Mouse (Mus musculus): ENCODE measurements around the gene Tmem181a.
A peak's percentile ranks its signal among the peaks of the same experiment; 100 is the strongest.
"Not testable (repeated sequence)": the region's sequence is repeated elsewhere in the genome, so short reads cannot be mapped to it uniquely, and the experiment has no call there.

Tmem181a gene

GRCm38 (mm10) chr17:6305656-6306270, 49.1 kb downstream of the Tmem181a start:
- not testable (repeated sequence) for DNase-seq (ENCODE audit: low spot score)

GRCm38 (mm10) chr17:6306503-6306902, 49.8 kb downstream of the Tmem181a start:
- DNase-seq (ENCODE audit: low spot score) = not testable (repeated sequence)

GRCm38 (mm10) chr17:6311716-6312115, 55.1 kb downstream of the Tmem181a start:
- not testable (repeated sequence) for DNase-seq (ENCODE audit: low spot score)

GRCm38 (mm10) chr17:6312755-6313154, 56.1 kb downstream of the Tmem181a start:
- DNase-seq (ENCODE audit: low spot score) = not testable (repeated sequence)

- not testable (repeated sequence) for DNase-seq (ENCODE audit: low spot score)
Measured at GRCm38 (mm10) chr17:6314493-6314892, 57.8 kb downstream of the Tmem181a start.

- DNase-seq (ENCODE audit: low spot score) = not testable (repeated sequence)
Measured at GRCm38 (mm10) chr17:6315706-6316105, 59.0 kb downstream of the Tmem181a start.

GRCm38 (mm10) chr17:6316379-6317126, 59.9 kb downstream of the Tmem181a start:
- DNase-seq (ENCODE audit: low spot score) = not testable (repeated sequence)

- DNase-seq (ENCODE audit: low spot score) = peak; percentile 76
Measured at GRCm38 (mm10) chr17:6317339-6317985, 60.8 kb downstream of the Tmem181a start, which contains the start of gene Dynlt1a. Gene Dynlt1a (minus strand): TSS chr17:6317500.

- not testable (repeated sequence) for DNase-seq (ENCODE audit: low spot score)
Measured at GRCm38 (mm10) chr17:6321081-6321777, 64.6 kb downstream of the Tmem181a start.

- DNase-seq (ENCODE audit: low spot score) = not testable (repeated sequence)
Measured at GRCm38 (mm10) chr17:6321778-6322101, 65.1 kb downstream of the Tmem181a start.

GRCm38 (mm10) chr17:6325021-6325420, 68.4 kb downstream of the Tmem181a start:
- DNase-seq (ENCODE audit: low spot score) = not testable (repeated sequence)

GRCm38 (mm10) chr17:6325543-6325942, 68.9 kb downstream of the Tmem181a start:
- not testable (repeated sequence) for DNase-seq (ENCODE audit: low spot score)

- DNase-seq (ENCODE audit: low spot score) = not testable (repeated sequence)
Measured at GRCm38 (mm10) chr17:6327554-6327953, 70.9 kb downstream of the Tmem181a start.

GRCm38 (mm10) chr17:6328997-6329396, 72.3 kb downstream of the Tmem181a start:
- DNase-seq (ENCODE audit: low spot score) = not testable (repeated sequence)

GRCm38 (mm10) chr17:6342606-6343294, 86.1 kb downstream of the Tmem181a start:
- DNase-seq (ENCODE audit: low spot score) = not testable (repeated sequence)

GRCm38 (mm10) chr17:6355256-6355655, 98.6 kb downstream of the Tmem181a start:
- DNase-seq (ENCODE audit: low spot score) = not testable (repeated sequence)

Measured in c-Kit-positive CD71-positive TER-119-positive erythroid progenitor cells, embryonic 14.5 days (primary cell).